Mouse (Mus musculus) midbrain, embryonic 15.5 days (tissue): ENCODE results near the gene Crtam. TPM values are rescaled to one million over a fixed set of nuclear protein-coding genes. Genes with fewer than 3 reads are reported as not detected.

ENCODE experiments used
- ATAC-seq: fragments of 200-750 bp; cut with Nextera tagmentation; replicated peaks from 2 replicates; pipeline ENCODE4 v1.8.0; 2017; ENCODE audit warnings: moderate TSS enrichment
- H3K27ac ChIP-seq: fragments of 300-500 bp; sonication (generic); 2 replicates; pipeline ENCODE4 v1.5.1; 2015; ENCODE audit warnings: mild to moderate bottlenecking, inconsistent platforms
- H3K27me3 ChIP-seq: fragments of 300-500 bp; sonication (generic); replicated peaks from 2 replicates; pipeline ENCODE4 v1.6.1; 2015; ENCODE audit warnings: inconsistent platforms
- H3K36me3 ChIP-seq: fragments of 300-500 bp; sonication (generic); replicated peaks from 2 replicates; pipeline ENCODE4 v1.6.1; 2015; ENCODE audit warnings: inconsistent platforms
- H3K4me1 ChIP-seq: fragments of 300-500 bp; sonication (generic); 2 replicates; pipeline ENCODE4 v1.6.1; 2015; ENCODE audit warnings: inconsistent platforms
- H3K4me2 ChIP-seq: fragments of 300-500 bp; sonication (generic); 2 replicates; pipeline ENCODE4 v1.6.1; 2015; ENCODE audit warnings: inconsistent platforms, mild to moderate bottlenecking, moderate library complexity
- H3K4me3 ChIP-seq: fragments of 300-500 bp; sonication (generic); 2 replicates; pipeline ENCODE4 v1.5.1; 2015; ENCODE audit warnings: mild to moderate bottlenecking, inconsistent platforms
- H3K9ac ChIP-seq: fragments of 300-500 bp; sonication (generic); 2 replicates; pipeline ENCODE4 v1.6.1; 2015; ENCODE audit warnings: mild to moderate bottlenecking, inconsistent platforms
- H3K9me3 ChIP-seq: fragments of 300-500 bp; sonication (generic); 2 replicates; pipeline ENCODE4 v1.6.1; 2016; ENCODE audit warnings: inconsistent platforms
- WGBS: fragments of 180-500 bp; shearing (Covaris S2); methylation state at CpG from one replicate; pipeline ENCODE4 v1.1.7; 2015; ENCODE audit warnings: mixed read lengths; 5-methylcytosine and 5-hydroxymethylcytosine counted together
- polyA plus RNA-seq: library from polyadenylated mRNA; unstranded; fragments of >200 nt; fragmentation: Nextera tagmentation; extraction: Ambion mirVana; gene quantifications from 2 replicates; pipeline ENCODE4 v1.2.1, GENCODE M21; 2015

Crtam gene
- polyA plus RNA-seq, 1 experiment from 2014 or later, result 0.10 TPM

DNA sequence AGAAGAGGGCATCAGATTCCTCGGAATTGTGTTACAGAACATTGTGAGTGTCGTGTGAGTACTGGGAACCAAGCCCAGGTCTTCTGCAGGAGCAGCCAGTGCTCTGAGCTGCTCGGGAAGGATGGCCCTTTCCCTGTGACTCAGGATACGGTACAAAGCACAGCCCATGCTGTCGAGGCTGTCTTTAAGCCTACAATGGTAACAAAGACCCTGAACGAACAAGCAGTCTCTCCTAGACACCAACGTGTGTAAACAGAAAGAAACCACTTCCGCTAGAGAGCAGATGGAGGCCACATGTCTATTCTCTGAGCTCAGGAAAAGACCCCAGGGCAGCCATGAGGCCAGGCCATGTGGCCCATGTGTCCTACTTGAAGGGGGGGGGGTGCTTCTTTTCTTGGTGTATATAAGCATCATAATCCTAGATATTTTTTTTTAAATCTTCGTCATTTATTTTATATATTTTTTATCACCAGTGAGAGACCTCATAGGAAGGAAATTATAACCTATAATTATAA is 33.8 kb upstream of the Crtam start:
- Histone ChIP-seq H3K36me3 (no peaks in the 10 kb centered on the region), H3K9ac (no peak overlapping the region), H3K9me3 (no peaks in the 10 kb centered on the region), H3K27ac (no peak overlapping the region), H3K4me1 (no peaks in the 10 kb centered on the region; the same call in 1 of the 2 replicates), H3K27me3 (no peaks in the 10 kb centered on the region), H3K4me3 (no peak overlapping the region), H3K4me2 (no peak overlapping the region)
- ATAC-seq, result no peak
- 64% methylated on average over 9 of the region's 9 CpGs for WGBS

DNA sequence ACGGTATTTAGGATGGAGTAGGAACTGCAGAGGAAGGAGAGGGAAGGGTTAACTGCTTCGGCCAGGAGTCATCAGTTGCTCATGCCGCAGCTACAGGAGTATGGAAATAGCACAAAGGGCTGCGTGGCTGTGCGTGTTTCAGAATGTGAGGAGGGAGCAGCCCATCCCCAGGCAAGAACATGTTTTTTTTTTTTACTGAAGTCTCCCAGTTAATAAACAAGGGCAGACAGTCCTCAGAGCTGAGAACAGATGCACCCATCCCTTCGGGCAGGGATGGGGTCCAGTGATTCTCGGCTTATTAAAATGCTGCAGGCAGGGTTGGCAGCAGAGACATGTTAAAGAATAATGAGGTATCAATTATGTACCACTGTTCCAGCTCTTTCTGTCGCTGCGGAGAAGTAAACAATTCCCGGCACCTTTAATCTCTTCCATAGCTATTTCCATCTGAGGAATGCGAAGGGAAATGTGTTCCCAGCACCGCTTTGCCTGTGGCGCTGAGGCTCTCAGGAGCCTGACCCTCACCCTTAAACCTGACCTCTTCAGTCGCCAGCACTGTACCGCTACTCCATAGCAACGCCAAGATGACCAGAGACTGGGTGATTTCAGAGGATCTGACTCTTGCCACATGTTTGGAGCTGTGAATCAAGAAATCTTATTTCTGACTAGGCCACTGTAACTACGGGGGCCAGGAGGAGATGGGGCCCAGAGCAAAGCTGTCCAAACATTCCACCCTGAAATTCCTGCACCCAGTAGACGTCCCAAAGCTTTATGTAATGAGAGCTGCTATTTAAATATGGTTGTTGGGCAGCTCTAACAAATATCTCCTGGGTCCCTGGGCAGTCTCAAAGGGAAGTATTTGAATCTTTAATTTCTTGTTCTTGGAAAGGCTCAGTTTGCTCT is 27.4 kb upstream of the Crtam start:
- Histone ChIP-seq H3K4me2 (peak overlapping the region; percentile 10; the same call in 1 of the 2 replicates), H3K27me3 (no peaks in the 10 kb centered on the region), H3K9ac (peak overlapping the region; percentile 2; the same call in 1 of the 2 replicates), H3K9me3 (no peaks in the 10 kb centered on the region), H3K4me1 (peaks cover 16% of the 10 kb centered on the region), H3K27ac (peak overlapping the region; percentile 75), H3K36me3 (no peaks in the 10 kb centered on the region), H3K4me3 (no peak overlapping the region)
- peak; percentile 72 for ATAC-seq
- 31% methylated on average over 18 of the region's 18 CpGs for WGBS

DNA sequence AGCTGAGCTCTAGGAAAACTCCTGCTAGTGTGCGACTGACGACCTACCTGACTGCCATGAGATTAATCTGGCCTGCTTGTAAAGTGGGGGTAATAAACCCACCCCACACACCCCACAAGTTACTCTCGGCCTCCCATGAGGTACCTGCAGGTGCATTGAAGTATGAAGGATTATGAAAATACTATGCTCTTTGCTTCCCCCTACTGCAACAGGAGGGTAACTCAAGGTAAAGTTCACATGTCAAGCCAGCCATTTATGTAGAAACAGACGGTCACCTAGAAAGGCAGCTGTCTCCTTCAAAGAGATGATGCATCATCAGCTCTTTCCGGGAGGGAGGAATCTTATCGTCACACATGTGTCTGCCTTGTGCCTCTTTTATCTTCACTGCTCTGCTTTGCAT is 25.4 kb upstream of the Crtam start:
- ATAC-seq, result no peak
- Histone ChIP-seq H3K36me3 (no peaks in the 10 kb centered on the region), H3K27me3 (no peaks in the 10 kb centered on the region), H3K4me3 (no peak overlapping the region), H3K9me3 (no peaks in the 10 kb centered on the region), H3K4me2 (no peak overlapping the region), H3K4me1 (peaks cover 16% of the 10 kb centered on the region), H3K9ac (no peak overlapping the region), H3K27ac (no peak overlapping the region)
- WGBS, result 73% methylated on average over 6 of the region's 6 CpGs

DNA sequence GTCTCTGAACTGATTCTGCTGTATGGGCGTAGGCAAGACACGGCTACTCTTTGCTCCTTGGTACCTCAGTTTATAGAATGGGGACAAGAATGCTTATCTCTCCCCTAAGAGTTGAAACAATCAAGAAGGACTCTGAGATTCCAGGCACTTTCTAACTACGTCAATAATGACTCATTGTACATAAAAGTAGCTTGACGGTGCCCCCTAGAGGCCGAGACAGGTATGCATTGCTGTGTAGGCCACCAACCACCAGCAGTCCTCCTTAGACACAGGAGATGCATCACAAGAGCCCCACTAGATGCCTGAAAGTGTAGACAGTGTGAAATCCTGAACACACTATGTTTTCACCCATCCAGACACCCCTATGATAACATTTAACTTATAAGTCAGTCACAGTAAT is 24.0 kb upstream of the Crtam start:
- H3K9me3 ChIP-seq, result no peaks in the 10 kb centered on the region
- ATAC-seq, result no peak
- H3K27me3 ChIP-seq, result no peaks in the 10 kb centered on the region
- 45% methylated on average over 5 of the region's 5 CpGs for WGBS
- H3K4me1 ChIP-seq, result peaks cover 16% of the 10 kb centered on the region
- H3K9ac ChIP-seq, result no peak overlapping the region
- no peak overlapping the region for H3K4me2 ChIP-seq
- 0 out of 2 replicates have a peak, but pooled peaks cover 4% of the 10 kb centered on the region for H3K36me3 ChIP-seq
- H3K4me3 ChIP-seq, result no peak overlapping the region
- no peak overlapping the region for H3K27ac ChIP-seq

DNA sequence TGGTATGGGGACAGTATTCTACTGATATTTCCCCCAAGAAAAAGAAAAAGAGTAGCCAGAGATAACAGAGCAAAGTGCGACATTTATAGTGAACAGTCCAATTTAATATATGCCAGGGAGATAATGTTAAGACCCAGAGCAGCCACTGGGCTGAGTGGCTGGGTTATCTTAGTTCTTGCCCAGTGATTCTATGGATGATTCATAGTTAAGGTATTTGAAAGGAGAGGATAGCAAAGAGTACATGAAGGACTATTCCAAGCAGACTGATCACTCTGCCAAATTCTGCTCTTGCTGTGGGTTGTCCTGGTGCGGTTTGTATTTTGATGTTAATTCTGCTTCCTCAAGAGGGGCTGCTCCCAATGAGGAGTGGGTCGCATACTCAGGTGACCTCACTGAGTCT is 17.3 kb upstream of the Crtam start:
- H3K9ac ChIP-seq, result no peak overlapping the region
- H3K4me2 ChIP-seq, result no peak overlapping the region
- no peaks in the 10 kb centered on the region for H3K9me3 ChIP-seq
- no peak overlapping the region for H3K27ac ChIP-seq
- ATAC-seq, result no peak
- WGBS, result 70% methylated on average over 3 of the region's 3 CpGs
- no peaks in the 10 kb centered on the region for H3K4me1 ChIP-seq
- no peak overlapping the region for H3K4me3 ChIP-seq
- no peaks in the 10 kb centered on the region for H3K27me3 ChIP-seq
- peaks cover 8% of the 10 kb centered on the region for H3K36me3 ChIP-seq

DNA sequence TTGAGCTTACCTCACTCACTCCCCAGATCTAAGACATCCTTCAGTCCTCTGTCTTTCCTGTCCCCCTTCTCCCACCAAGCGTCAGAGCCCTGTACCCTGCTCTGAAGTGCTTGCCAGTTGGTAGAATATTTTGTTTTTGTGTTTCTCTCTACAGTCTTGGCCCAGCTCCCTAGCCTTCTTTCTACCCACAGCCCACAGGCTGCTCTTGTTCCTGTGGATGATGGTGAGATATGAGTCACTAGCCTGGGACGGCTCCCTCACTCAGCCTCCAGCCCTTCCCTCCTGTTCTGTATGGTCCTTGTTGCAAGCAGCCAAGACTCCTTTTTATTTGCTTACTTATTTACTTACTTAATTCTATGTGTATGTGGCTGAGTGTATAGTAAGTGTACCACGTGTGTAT is 16.1 kb upstream of the Crtam start:
- ATAC-seq, result no peak
- Histone ChIP-seq H3K27me3 (no peaks in the 10 kb centered on the region), H3K36me3 (peaks cover 8% of the 10 kb centered on the region), H3K4me1 (no peaks in the 10 kb centered on the region), H3K9me3 (no peaks in the 10 kb centered on the region), H3K27ac (no peak overlapping the region), H3K4me3 (no peak overlapping the region), H3K9ac (no peak overlapping the region), H3K4me2 (no peak overlapping the region)
- 85% methylated on average over 3 of the region's 3 CpGs for WGBS

DNA sequence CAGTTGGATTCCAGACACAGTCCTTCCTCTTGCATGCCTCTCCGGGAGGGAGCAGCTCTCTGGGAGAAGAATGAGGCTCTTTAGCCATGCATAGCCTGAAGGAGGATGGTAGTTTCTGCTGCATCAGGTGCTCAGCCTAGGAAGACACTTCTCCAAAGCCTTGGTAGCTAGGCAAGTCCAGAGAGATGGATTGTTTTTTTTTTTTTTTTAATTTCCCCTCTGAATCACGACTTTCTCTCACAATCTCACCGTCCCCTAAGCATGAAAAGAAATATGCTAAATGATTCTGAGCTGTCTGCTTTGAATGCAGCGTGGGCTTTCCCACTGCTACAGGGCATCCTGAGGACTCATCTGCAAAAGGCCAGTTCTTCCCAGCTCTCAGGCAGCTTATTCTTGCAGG is 10.1 kb upstream of the Crtam start:
- Histone ChIP-seq H3K36me3 (peaks cover 5% of the 10 kb centered on the region), H3K27ac (peak overlapping the region; percentile 18), H3K9me3 (no peaks in the 10 kb centered on the region), H3K4me3 (no peak overlapping the region), H3K9ac (no peak overlapping the region), H3K4me1 (peaks cover 27% of the 10 kb centered on the region), H3K27me3 (no peaks in the 10 kb centered on the region), H3K4me2 (no peak overlapping the region)
- ATAC-seq, result no peak
- WGBS, result 14% methylated on average over 4 of the region's 4 CpGs

DNA sequence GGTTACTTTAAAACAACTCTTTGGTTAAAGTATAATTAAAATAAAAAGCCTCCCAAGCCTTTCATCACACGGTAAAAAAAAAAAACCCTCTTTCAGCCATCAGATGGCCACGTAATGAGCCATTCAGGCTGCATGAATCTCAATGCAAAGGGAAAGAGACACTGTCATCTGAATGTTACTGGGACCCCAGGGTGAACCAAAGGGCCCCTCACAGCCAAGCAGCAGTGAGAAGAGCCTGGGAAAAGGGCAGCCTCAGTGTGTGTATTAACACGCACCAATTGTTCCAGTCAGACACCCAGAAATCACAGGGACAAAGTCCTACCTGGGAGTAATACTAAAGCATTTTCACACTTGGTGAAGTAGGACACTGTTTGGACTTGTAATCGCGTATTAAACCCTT is 8.0 kb upstream of the Crtam start:
- Histone ChIP-seq H3K4me2 (0 out of 2 replicates have a peak overlapping the region, but pooled peaks have one; percentile 21), H3K27ac (peak overlapping the region; percentile 81), H3K4me1 (peaks cover 27% of the 10 kb centered on the region), H3K9me3 (no peaks in the 10 kb centered on the region), H3K9ac (no peak overlapping the region), H3K36me3 (peaks cover 3% of the 10 kb centered on the region), H3K27me3 (no peaks in the 10 kb centered on the region), H3K4me3 (no peak overlapping the region)
- WGBS, result 37% methylated on average over 5 of the region's 5 CpGs
- no peak for ATAC-seq

DNA sequence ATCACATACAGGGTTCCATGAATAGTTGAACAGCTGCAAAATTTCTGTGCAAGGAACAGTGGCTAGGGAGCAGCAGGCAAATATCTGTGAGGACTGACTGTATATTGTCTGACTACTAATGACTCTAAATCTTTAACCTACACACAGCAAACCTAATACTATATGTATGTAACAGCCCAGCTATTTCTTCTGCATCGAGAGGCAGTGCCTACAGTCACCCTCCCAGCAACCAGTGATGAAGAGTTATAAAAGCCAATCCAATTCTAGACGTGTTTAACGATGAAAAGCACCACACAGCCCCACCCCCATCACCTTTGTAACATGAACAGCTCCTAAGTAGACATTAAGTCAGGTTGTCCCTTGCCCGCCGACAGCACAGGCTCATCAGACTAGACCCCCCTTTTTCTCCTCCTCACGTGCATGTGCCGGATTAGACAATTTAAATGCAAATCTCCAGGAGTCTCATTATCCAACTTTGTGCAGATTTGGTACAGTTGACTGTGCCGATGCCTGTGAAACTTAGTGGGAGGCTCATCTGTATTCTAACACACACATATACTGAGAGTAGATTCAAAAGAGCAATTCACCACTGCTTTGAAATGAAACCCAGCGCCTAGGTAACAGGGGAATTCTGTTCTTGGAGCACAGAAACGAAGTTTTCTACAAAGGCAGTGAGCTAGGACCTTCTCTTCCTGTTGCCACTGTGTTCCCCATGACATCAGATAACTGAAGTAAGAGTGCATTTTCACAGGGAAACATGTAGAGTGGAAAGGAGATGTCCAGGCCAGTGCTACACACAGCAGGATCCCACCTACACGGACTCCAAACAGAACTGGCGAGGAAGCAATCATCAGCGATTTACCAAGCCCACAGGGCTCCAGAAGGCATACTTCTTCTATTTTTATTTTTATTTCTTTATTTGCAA is 7.3 kb upstream of the Crtam start:
- Histone ChIP-seq H3K9me3 (no peaks in the 10 kb centered on the region), H3K36me3 (no peaks in the 10 kb centered on the region), H3K4me1 (peaks cover 27% of the 10 kb centered on the region), H3K27ac (peak overlapping the region; percentile 81), H3K4me2 (peak overlapping the region; percentile 21; the same call in 1 of the 2 replicates), H3K4me3 (no peak overlapping the region), H3K27me3 (no peaks in the 10 kb centered on the region), H3K9ac (no peak overlapping the region)
- ATAC-seq, result peak; percentile 85
- 16% methylated on average over 13 of the region's 13 CpGs for WGBS

DNA sequence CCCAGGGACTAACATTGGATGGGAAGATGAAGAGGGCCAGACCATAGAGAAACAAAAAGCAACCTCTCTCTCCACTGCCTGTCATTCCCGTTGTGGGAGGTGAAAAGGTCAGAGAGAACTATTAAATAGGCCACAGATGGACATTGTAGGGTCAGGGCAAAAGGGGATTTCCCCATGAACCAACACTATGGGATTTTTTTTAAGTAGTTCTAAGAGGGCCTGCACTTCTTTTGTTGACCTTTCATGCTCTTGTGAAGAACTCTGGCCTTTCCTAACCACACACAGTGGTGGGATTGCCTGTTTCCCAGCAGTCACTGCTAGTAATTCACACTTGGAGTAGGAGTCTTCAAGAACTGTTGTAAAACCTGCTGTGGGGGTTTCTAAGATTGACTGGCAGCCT is 3.4 kb upstream of the Crtam start:
- H3K27me3 ChIP-seq, result no peaks in the 10 kb centered on the region
- no peak overlapping the region for H3K4me2 ChIP-seq
- H3K27ac ChIP-seq, result no peak overlapping the region
- no peaks in the 10 kb centered on the region for H3K36me3 ChIP-seq
- peaks cover 19% of the 10 kb centered on the region for H3K4me1 ChIP-seq
- WGBS, result 10% methylated on average over 1 of the region's 1 CpGs
- no peak for ATAC-seq
- no peak overlapping the region for H3K9ac ChIP-seq
- no peaks in the 10 kb centered on the region for H3K9me3 ChIP-seq
- H3K4me3 ChIP-seq, result no peak overlapping the region

DNA sequence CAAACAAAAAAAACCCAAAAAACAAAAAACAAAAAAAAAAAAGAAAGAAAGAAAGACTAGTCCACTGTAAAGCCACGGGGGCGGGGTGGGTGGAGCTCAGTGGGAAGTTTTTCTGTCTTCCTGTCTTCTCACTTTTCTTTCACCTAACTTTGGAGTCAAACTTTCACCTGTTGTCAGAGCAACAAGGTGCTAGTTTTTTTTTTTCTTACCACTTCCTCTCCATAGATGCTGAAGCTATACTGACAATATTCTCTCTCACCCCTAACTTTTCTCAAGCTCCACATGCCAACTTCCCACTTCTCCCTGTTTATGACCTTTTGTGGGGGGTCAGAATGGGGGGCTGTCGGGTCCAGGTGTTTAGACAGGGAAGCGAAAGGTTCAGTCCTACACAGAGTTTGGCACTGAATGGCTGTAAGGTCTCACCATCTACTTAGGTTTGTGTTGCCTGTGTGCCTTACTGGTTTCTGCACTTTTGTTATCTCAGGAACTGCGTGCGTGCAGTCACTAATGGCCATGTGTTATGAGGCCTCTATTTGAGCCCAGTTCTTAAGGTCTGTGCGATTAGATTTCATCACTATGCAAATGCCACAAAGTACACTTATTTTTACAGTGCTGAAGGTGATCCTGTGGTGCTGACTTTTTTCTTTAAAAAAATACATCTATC is 7.2 kb downstream of the Crtam start:
- H3K4me1 ChIP-seq, result 0 out of 2 replicates have a peak, but pooled peaks cover 3% of the 10 kb centered on the region
- H3K36me3 ChIP-seq, result no peaks in the 10 kb centered on the region
- H3K9ac ChIP-seq, result no peak overlapping the region
- no peak overlapping the region for H3K4me3 ChIP-seq
- no peak overlapping the region for H3K27ac ChIP-seq
- H3K4me2 ChIP-seq, result no peak overlapping the region
- no peaks in the 10 kb centered on the region for H3K27me3 ChIP-seq
- ATAC-seq, result no peak
- no peaks in the 10 kb centered on the region for H3K9me3 ChIP-seq
- WGBS, result 86% methylated on average over 7 of the region's 7 CpGs

DNA sequence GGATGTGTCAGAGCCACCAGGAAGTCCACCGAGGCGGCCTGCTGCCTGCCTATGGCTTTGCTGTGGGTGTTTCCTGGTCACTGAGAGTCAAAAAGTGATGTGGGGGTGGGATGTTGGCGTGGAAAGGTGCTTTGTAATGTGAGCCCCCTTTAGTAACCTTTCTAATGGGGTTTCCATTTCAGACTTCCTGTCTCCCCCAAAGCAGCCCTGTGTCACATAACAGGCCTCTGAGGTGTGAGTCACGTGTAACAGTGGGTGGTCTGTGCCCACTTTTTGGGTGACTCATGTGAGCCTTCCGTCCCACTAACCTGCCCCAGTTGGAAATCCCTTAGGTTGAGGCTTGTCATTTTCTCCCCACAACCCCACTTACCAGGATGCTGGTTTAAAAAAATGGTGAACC is 10.4 kb downstream of the Crtam start:
- H3K4me3 ChIP-seq, result no peak overlapping the region
- 93% methylated on average over 5 of the region's 5 CpGs for WGBS
- H3K27ac ChIP-seq, result no peak overlapping the region
- H3K4me1 ChIP-seq, result peaks cover 4% of the 10 kb centered on the region
- ATAC-seq, result no peak
- H3K9ac ChIP-seq, result no peak overlapping the region
- no peak overlapping the region for H3K4me2 ChIP-seq
- no peaks in the 10 kb centered on the region for H3K9me3 ChIP-seq
- no peaks in the 10 kb centered on the region for H3K36me3 ChIP-seq
- H3K27me3 ChIP-seq, result no peaks in the 10 kb centered on the region
